Mouse (Mus musculus) MEL (cell line): ENCODE data around the gene Ggta1. TPM values are rescaled to one million over a fixed set of nuclear protein-coding genes. Genes with fewer than 3 reads are reported as not detected.

Source experiments
- DNase-seq: peaks from one replicate; pipeline ENCODE4 v3.0.0; 2011; ENCODE audit warnings: low read depth, low spot score
- H3K27ac ChIP-seq: 2 replicates; pipeline ENCODE4 v1.5.1; 2012; ENCODE audit warnings: low read depth, mild to moderate bottlenecking, control low read depth, low read length, moderate library complexity; ENCODE audit not compliant: control insufficient read depth
- H3K27me3 ChIP-seq, 2 experiments: fragments of 150-350 bp in 1 of 2; sonication (generic) in 1 of 2; 2 replicates each; pipeline ENCODE4 v1.6.1; 2012; ENCODE audit warnings: low read length in 2 of 2, mild to moderate bottlenecking in 2 of 2, improper control_type of control experiment in 1 of 2, moderate library complexity in 1 of 2; ENCODE audit not compliant: insufficient read depth in 2 of 2, control insufficient read depth in 1 of 2
- H3K36me3 ChIP-seq, 2 experiments: 2 replicates each; pipeline ENCODE4 v1.6.1; 2012 to 2014; ENCODE audit warnings: low read length in 2 of 2, improper control_type of control experiment in 1 of 2, inconsistent platforms in 1 of 2, mild to moderate bottlenecking in 1 of 2; ENCODE audit not compliant: insufficient read depth in 2 of 2, control insufficient read depth in 1 of 2
- H3K4me1 ChIP-seq, 2 experiments: fragments of 150-350 bp in 1 of 2; sonication (generic) in 1 of 2; 2 replicates each; pipeline ENCODE4 v1.6.1; 2012; ENCODE audit warnings: low read length in 2 of 2, improper control_type of control experiment in 1 of 2, mild to moderate bottlenecking in 1 of 2; ENCODE audit not compliant: insufficient read depth in 2 of 2, control insufficient read depth in 1 of 2
- H3K4me3 ChIP-seq, 2 experiments: fragments of 150-350 bp in 1 of 2; sonication (generic) in 1 of 2; 2 replicates each; pipeline ENCODE4 v1.5.1; 2012; ENCODE audit warnings: low read depth in 2 of 2, low read length in 2 of 2, mild to moderate bottlenecking in 2 of 2, moderate library complexity in 2 of 2, control low read depth in 1 of 2, improper control_type of control experiment in 1 of 2; ENCODE audit not compliant: control insufficient read depth in 1 of 2, insufficient read depth in 1 of 2
- H3K79me2 ChIP-seq: 2 replicates; pipeline ENCODE4 v1.6.1; 2012; ENCODE audit warnings: mild to moderate bottlenecking, low read length, moderate library complexity; ENCODE audit not compliant: control insufficient read depth, poor library complexity, insufficient read depth
- H3K9ac ChIP-seq: 2 replicates; pipeline ENCODE4 v1.6.1; 2012; ENCODE audit warnings: low read depth, mild to moderate bottlenecking, control low read depth, low read length, moderate library complexity; ENCODE audit not compliant: control insufficient read depth, poor library complexity, severe bottlenecking
- H3K9me3 ChIP-seq: fragments of 150-350 bp; sonication (generic); replicated peaks from 2 replicates; pipeline ENCODE4 v1.6.1; 2012; ENCODE audit warnings: mild to moderate bottlenecking, low read length, improper control_type of control experiment, moderate library complexity; ENCODE audit not compliant: insufficient read depth
- CHD2 ChIP-seq: IDR thresholded peaks from 2 replicates; pipeline ENCODE4 v1.6.1; 2011; ENCODE audit warnings: low read length, improper control_type of control experiment
- E2F4 ChIP-seq: IDR thresholded peaks from 2 replicates; pipeline ENCODE4 v1.6.1; 2011; ENCODE audit warnings: low read depth, low read length, improper control_type of control experiment, borderline replicate concordance
- ELF1 ChIP-seq: IDR thresholded peaks from 2 replicates; pipeline ENCODE4 v1.6.1; 2014; ENCODE audit warnings: low read depth, mild to moderate bottlenecking, inconsistent platforms, low read length, improper control_type of control experiment, moderate library complexity
- EP300 ChIP-seq, 2 experiments: IDR thresholded peaks; 2 replicates each; pipeline ENCODE4 v1.6.1; 2011; ENCODE audit warnings: improper control_type of control experiment in 2 of 2, low read length in 2 of 2, low read depth in 1 of 2, mild to moderate bottlenecking in 1 of 2
- ETS1 ChIP-seq: IDR thresholded peaks from 2 replicates; pipeline ENCODE4 v1.6.1; 2012; ENCODE audit warnings: low read depth, mild to moderate bottlenecking, inconsistent platforms, low read length, improper control_type of control experiment, moderate library complexity
- GATA1 ChIP-seq: IDR thresholded peaks from 2 replicates; pipeline ENCODE4 v1.6.1; 2011; ENCODE audit warnings: low read depth, low read length, improper control_type of control experiment
- JUND ChIP-seq: IDR thresholded peaks from 2 replicates; pipeline ENCODE4 v1.6.1; 2011; ENCODE audit warnings: low read depth, mild to moderate bottlenecking, improper control_type of control experiment, low read length
- MYB ChIP-seq: IDR thresholded peaks from 2 replicates; pipeline ENCODE4 v1.6.1; 2011; ENCODE audit warnings: mild to moderate bottlenecking, low read depth, low read length, improper control_type of control experiment
- MYC ChIP-seq: IDR thresholded peaks from 2 replicates; pipeline ENCODE4 v1.6.1; 2011; ENCODE audit warnings: low read depth, mild to moderate bottlenecking, low read length, improper control_type of control experiment, moderate library complexity
- NELFE ChIP-seq: IDR thresholded peaks from 2 replicates; pipeline ENCODE4 v1.6.1; 2011; ENCODE audit warnings: low read depth, low read length, improper control_type of control experiment
- POLR2A ChIP-seq, 2 experiments: IDR thresholded peaks; 2 replicates each; pipeline ENCODE4 v1.6.1; 2011 to 2012; ENCODE audit warnings: low read length in 2 of 2, mild to moderate bottlenecking in 2 of 2, control low read depth in 1 of 2, improper control_type of control experiment in 1 of 2, low read depth in 1 of 2, moderate library complexity in 1 of 2; ENCODE audit not compliant: control insufficient read depth in 1 of 2, insufficient read depth in 1 of 2, poor library complexity in 1 of 2
- RCOR1 ChIP-seq: IDR thresholded peaks from 2 replicates; pipeline ENCODE4 v1.6.1; 2012; ENCODE audit warnings: low read depth, mild to moderate bottlenecking, inconsistent platforms, low read length, improper control_type of control experiment
- SIN3A ChIP-seq: IDR thresholded peaks from 2 replicates; pipeline ENCODE4 v1.6.1; 2012; ENCODE audit warnings: low read length, improper control_type of control experiment, inconsistent platforms
- SMC3 ChIP-seq: IDR thresholded peaks from 2 replicates; pipeline ENCODE4 v1.6.1; 2011; ENCODE audit warnings: low read depth, low read length, improper control_type of control experiment
- TAL1 ChIP-seq: IDR thresholded peaks from 2 replicates; pipeline ENCODE4 v1.6.1; 2012; ENCODE audit warnings: mild to moderate bottlenecking, inconsistent platforms, low read length, moderate library complexity, mixed read lengths
- TBP ChIP-seq: IDR thresholded peaks from 2 replicates; pipeline ENCODE4 v1.8.0; 2011; ENCODE audit warnings: low read depth, low read length, improper control_type of control experiment
- TCF12 ChIP-seq: IDR thresholded peaks from 2 replicates; pipeline ENCODE4 v1.6.1; 2014; ENCODE audit warnings: low read depth, mild to moderate bottlenecking, inconsistent platforms, low read length, improper control_type of control experiment, moderate library complexity
- UBTF ChIP-seq: IDR thresholded peaks from 2 replicates; pipeline ENCODE4 v1.6.1; 2012; ENCODE audit warnings: low read depth, mild to moderate bottlenecking, inconsistent platforms, low read length, improper control_type of control experiment, moderate library complexity, borderline replicate concordance; ENCODE audit not compliant: insufficient read depth
- USF1 ChIP-seq: IDR thresholded peaks from 2 replicates; pipeline ENCODE4 v1.6.1; 2014; ENCODE audit warnings: low read depth, mild to moderate bottlenecking, inconsistent platforms, low read length, improper control_type of control experiment, moderate library complexity
- USF2 ChIP-seq, 2 experiments: IDR thresholded peaks; 2 replicates each; pipeline ENCODE4 v1.6.1; 2011 to 2012; ENCODE audit warnings: improper control_type of control experiment in 2 of 2, low read length in 2 of 2, borderline replicate concordance in 1 of 2, inconsistent platforms in 1 of 2, low read depth in 1 of 2, mild to moderate bottlenecking in 1 of 2; ENCODE audit not compliant: insufficient read depth in 1 of 2
- ZKSCAN1 ChIP-seq: IDR thresholded peaks from 2 replicates; pipeline ENCODE4 v1.6.1; 2012; ENCODE audit warnings: low read depth, mild to moderate bottlenecking, inconsistent platforms, low read length, improper control_type of control experiment, moderate library complexity
- ZMIZ1 ChIP-seq: IDR thresholded peaks from 2 replicates; pipeline ENCODE4 v1.6.1; 2012; ENCODE audit warnings: low read depth, mild to moderate bottlenecking, inconsistent platforms, low read length, improper control_type of control experiment, moderate library complexity
- ZNF384 ChIP-seq: IDR thresholded peaks from 2 replicates; pipeline ENCODE4 v1.6.1; 2012; ENCODE audit warnings: low read depth, mild to moderate bottlenecking, inconsistent platforms, low read length, improper control_type of control experiment
- polyA plus RNA-seq, 2 experiments: library from polyadenylated mRNA; stranded (reverse) in 1 of 2; unstranded in 1 of 2; fragments of >175 nt in 1 of 2; fragments of >200 nt in 1 of 2; gene quantifications; 2 replicates each; pipeline versions ENCODE4 v1.2.1 to v1.2.4; 2012; ENCODE audit warnings: low replicate concordance in 2 of 2, low read depth in 1 of 2; ENCODE audit not compliant: insufficient read length in 2 of 2, insufficient read depth in 1 of 2, missing spikeins in 1 of 2
- total RNA-seq: library from RNA; depleted of rRNA; stranded (reverse); fragments of 300-350 nt; gene quantifications from 2 replicates; pipeline ENCODE4 v1.2.3, GENCODE M21; 2012

Gene Ggta1
- total and polyA plus RNA-seq, 3 experiments: 29.2 to 30.7 TPM; not detected in 1

GRCm38 (mm10) chr2:35509888-35510287, 46.9 kb upstream of the Ggta1 start:
- no peak overlapping the region for H3K4me3 ChIP-seq

DNA sequence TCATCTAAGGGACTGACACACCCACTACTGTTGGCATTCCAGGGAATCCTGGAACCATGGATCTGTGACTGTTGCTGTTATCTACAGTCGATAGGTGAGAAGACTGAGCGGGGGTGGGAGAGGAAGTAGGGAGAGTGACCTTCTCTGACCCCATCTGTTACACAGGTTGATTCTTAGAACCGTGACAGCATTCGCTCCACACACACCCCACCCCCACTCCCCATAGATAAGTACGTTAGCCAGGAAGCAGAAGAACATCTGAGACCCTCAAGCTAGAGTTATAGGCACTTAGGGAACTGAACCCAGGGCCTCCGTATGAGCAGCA, 46.3 kb upstream of the Ggta1 start:
- peak overlapping the region; percentile 55 for H3K27ac ChIP-seq
- peaks cover 21 to 55% of the 10 kb centered on the region in 2 experiments for H3K4me1 ChIP-seq

More at GRCm38 (mm10) chr2:35509888-35510287, 46.9 kb upstream of the Ggta1 start:
- Histone ChIP-seq H3K36me3 (peaks cover 0 to 41% of the 10 kb centered on the region in 2 experiments; a peak in 2 of 4 replicates), H3K27ac (peak overlapping the region; percentile 55), H3K79me2 (no peaks in the 10 kb centered on the region), H3K27me3 (no peaks in the 10 kb centered on the region), H3K9me3 (no peaks in the 10 kb centered on the region), H3K4me1 (peaks cover 20 to 52% of the 10 kb centered on the region in 2 experiments), H3K9ac (peak overlapping the region; percentile 31)
- no peak for DNase-seq
- TF ChIP-seq E2F4 (no peak), ELF1 (no peak), NELFE (no peak), SIN3A (no peak), JUND (no peak), USF2 (IDR thresholded peaks at IDR 0.05; ENCODE audit: borderline replicate concordance in 1 of 2, insufficient read depth in 1 of 2, low read depth in 1 of 2, low read length in 2 of 2) (no peak), EP300 (IDR thresholded peaks at IDR 0.05; ENCODE audit: low read depth in 1 of 2, low read length in 2 of 2) (no peak), POLR2A (IDR thresholded peaks at IDR 0.05; ENCODE audit: control insufficient read depth in 1 of 2, insufficient read depth in 1 of 2, low read depth in 1 of 2, low read length in 2 of 2, poor library complexity in 1 of 2) (no peak), TCF12 (no peak), USF1 (no peak), RCOR1 (no peak), MYC (no peak), UBTF (no peak)

More for the DNA sequence above, 46.3 kb upstream of the Ggta1 start:
- Histone ChIP-seq H3K36me3 (peaks cover 0 to 46% of the 10 kb centered on the region in 2 experiments; a peak in 2 of 4 replicates), H3K9me3 (no peaks in the 10 kb centered on the region), H3K4me3 (no peak overlapping the region; a peak in 1 of 4 replicates), H3K79me2 (no peaks in the 10 kb centered on the region), H3K9ac (peak overlapping the region; percentile 31; the same call in 1 of the 2 replicates), H3K27me3 (no peaks in the 10 kb centered on the region)
- peak; percentile 77 for DNase-seq
- TF ChIP-seq CHD2 (peak; percentile 19; the same call in 1 of the 2 replicates), ZKSCAN1 (no peak), GATA1 (peak; percentile 68), ETS1 (peak; percentile 72), TBP (peak; percentile 41; the same call in 1 of the 2 replicates), SIN3A (peak; percentile 41), TAL1 (no peak), EP300 (IDR thresholded peaks at IDR 0.05; ENCODE audit: low read depth in 1 of 2, low read length in 2 of 2) (peak; percentile 82 to 94), ZMIZ1 (no peak), TCF12 (peak; percentile 46; the same call in 1 of the 2 replicates), ZNF384 (no peak), MYB (peak; percentile 88), SMC3 (no peak), RCOR1 (no peak; the same call in 1 of the 2 replicates)
